Mouse (Mus musculus) kidney, adult 2 months (tissue): ENCODE data around the gene Btrc.

Source experiments
- CTCF ChIP-seq: fragments of 200-500 bp; conservative IDR thresholded peaks from 2 replicates; pipeline ENCODE4 v1.5.1; 2011; ENCODE audit warnings: low read depth, mild to moderate bottlenecking, control low read depth, low read length, moderate library complexity, mixed read lengths; ENCODE audit not compliant: insufficient read depth, insufficient read length
- POLR2A ChIP-seq: fragments of 200-500 bp; IDR thresholded peaks from one replicate; pipeline ENCODE4 v1.6.1; 2011; ENCODE audit warnings: low read depth, low read length, control low read depth

DNA sequence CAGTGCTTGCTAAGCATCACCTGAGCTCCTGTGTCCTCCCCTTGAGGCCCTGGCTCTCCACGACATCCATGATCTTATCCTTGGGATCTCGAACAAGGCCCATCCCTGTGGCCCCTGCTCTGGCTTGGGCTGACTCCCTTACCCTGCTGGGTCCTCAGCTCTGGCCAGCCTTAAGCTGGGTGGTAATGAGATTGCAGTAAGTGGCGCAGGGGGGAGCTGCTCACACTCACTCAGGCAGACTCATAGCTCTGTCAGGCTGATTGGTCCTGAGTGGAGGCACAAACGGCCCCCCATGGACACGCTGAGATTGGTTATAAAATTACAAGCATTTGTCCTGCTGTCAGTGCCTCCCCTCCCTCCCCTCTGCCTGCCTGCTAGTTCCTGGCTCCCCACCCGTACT lies 172.4 kb downstream of the Btrc start:
- TF ChIP-seq POLR2A (no peak), CTCF (no peak)
